Mouse (Mus musculus): ENCODE measurements around the gene AU021092.

GRCm38 (mm10) chr16:5203200-5203599 lies 18.9 kb downstream of the AU021092 start:
- TF ChIP-seq CTCF (conservative IDR thresholded peaks at IDR 0.05; ENCODE audit: insufficient read depth, insufficient read length, low read depth, low read length) (no peak), POLR2A (IDR thresholded peaks at IDR 0.05; ENCODE audit: low read depth, low read length) (no peak)

All from kidney, adult 2 months (tissue).